Mouse (Mus musculus) heart, postnatal 0 days (tissue): ENCODE data around the gene Kdelr2.
A peak's percentile ranks its signal among the peaks of the same experiment; 100 is the strongest.

ENCODE experiments used
- CTCF ChIP-seq: IDR thresholded peaks from 2 replicates; pipeline ENCODE4 v1.5.1; 2016; ENCODE audit warnings: antibody characterized with exemption, control low read depth, low read depth
- EP300 ChIP-seq: IDR thresholded peaks from 2 replicates; pipeline ENCODE4 v1.6.1; 2016; ENCODE audit warnings: antibody characterized with exemption, low read depth

- TF ChIP-seq EP300 (no peak), CTCF (peak; percentile 26; the same call in 1 of the 2 replicates)
Measured at GRCm38 (mm10) chr5:143360000-143360399, 43.6 kb upstream of the Kdelr2 start.
